Mouse (Mus musculus) layer of hippocampus, postnatal 14 days (tissue): Measurements from ENCODE around the gene Hddc3. TPM values are rescaled to one million over a fixed set of nuclear protein-coding genes. Genes with fewer than 3 reads are reported as not detected.

Experiments used
- DNase-seq, 2 experiments: peaks; one replicate each; pipeline ENCODE4 v3.0.0; 2021 to 2022; ENCODE audit warnings: low spot score in 2 of 2, mixed read lengths in 1 of 2
- total RNA-seq, 2 experiments: library from RNA; stranded (reverse); gene quantifications; 2 replicates each; pipeline ENCODE4 v1.2.3; 2021

The Hddc3 gene
- total RNA-seq, 2 experiments from 2014 or later, result 45.8 to 46.3 TPM

DNA sequence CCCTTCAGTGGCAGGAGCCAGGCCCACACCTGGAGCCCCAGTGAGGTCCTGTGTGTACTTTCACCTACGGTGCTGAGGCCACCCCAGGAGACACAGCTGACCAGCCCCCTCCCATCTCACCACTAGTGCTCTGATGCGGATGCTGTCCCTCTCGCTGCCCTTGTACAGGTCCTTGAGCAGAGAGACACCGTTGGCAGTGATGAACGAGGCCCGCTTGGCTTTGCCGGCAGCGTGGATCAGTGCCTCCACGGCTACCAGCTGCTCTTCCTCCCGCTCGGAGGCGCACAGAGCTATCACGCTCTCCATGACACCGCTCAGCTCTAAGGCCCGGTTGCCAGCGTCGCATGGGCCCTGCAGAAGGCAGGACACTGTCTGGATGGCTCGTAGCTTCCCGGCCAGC lies 11.5 kb upstream of the Hddc3 start:
- DNase-seq, result no peak

- DNase-seq, result no peak
These were observed 8.1 kb upstream of the Hddc3 start for GRCm38 (mm10) chr7:80334848-80335247.

DNA sequence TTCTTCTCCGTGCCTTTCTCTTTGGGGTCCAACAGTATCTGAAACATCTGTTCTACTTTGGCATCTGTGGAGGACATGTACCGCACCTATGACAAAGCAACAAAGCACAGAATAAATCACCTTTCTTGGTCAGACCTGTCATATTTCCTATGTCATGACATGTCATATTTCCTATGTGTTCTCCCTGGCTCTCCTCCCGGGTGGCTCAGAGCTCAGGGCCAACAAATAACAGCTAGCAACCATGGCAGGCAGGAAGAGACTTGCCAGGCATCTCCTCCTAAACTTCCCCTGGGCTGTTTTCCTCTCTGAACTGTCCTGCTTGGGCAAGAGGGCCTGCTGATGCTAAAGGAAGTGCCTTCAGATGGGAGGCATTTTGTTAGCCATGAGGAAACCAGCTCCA lies 6.0 kb upstream of the Hddc3 start:
- no peak for DNase-seq

DNA sequence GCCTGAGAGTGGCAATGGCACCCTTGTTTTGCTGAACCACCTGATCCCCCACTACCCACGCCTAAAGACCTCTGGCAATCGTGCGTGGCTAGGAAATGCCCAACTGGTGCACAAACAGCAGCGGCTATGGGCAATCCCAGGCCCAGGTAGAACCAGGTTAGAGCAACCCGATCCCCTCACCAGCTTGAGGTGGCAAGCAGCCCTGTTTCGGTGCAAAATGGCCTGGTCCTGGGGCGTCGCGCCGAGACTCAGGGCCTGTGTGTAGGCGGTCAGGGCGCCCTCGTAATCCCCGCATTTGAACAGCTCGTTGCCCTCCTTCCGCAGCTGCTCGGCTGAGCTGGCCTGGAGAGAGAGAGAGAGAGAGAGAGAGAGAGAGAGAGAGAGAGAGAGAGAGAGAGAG lies 3.5 kb upstream of the Hddc3 start:
- no peak for DNase-seq

DNA sequence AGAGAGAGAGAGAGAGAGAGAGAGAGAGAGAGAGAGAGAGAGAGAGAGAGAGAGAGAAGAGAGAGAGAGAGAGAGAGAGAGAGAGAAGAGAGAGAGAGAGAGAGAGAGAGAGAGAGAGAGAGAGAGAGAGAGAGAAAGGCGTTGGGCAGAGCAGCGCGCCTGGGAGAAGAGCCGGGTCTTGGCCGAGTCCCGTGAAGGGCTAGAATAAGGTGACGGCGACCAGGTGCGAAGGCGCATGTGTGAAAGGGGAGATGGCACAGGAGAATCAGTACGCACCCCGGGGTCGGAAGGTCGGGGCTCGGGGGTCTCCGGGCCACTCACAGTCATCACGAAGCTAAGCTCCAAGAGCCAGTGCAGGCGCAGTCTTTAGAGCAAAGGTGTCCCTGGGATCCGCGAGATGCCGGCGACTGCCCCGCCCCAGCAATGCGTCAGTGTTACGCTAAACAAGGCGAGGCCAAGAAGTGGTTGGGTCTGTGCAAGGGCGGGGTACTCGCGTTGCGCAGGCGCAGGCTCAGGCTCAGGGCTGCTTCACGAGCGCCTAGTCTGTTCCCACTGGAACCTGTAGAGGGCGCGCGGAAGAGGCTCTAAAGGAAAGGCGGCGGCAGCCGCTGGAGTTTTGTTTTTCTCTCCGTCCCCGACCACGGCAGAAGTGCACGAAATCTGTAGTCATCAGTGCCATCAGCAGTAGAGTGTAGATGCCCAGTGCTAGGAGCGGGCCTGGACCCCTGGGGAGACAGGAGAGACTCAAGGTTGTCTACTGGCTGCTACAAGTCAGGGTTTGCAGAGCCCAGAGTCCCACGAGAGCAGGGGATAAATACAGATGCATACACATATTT lies 2.9 kb upstream of the Hddc3 start:
- DNase-seq, result peak; percentile 97 to 99

DNA sequence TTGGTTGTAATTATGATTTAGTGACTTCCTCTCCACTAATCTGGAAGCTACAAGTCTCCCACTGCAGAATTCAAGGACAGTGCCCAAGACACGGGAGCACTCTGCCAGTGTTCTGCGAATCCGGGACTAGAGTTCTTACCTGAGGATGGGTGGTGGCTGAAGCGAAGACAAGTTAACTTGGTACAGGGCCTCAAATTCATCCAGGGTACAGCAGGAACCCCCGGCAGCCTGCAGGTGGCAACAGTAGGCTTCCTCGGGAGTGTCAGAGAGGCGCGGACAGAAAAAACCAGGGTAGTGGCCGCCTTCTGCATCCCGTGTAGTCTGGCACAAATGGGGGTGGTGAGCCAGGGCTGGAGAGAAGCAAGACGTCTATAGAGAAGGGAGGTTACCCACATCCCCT lies 2.1 kb upstream of the Hddc3 start, which contains the start of gene Unc45a:
TSS of gene Unc45a (minus strand) at position 213 of the 400 bp plus-strand sequence.
- DNase-seq, result peak; percentile 34 to 67

- DNase-seq, result no peak
These were observed 1.1 kb upstream of the Hddc3 start for GRCm38 (mm10) chr7:80341793-80342192.

GRCm38 (mm10) chr7:80343270-80344018 lies 540 bp downstream of the Hddc3 start:
- no peak for DNase-seq

DNA sequence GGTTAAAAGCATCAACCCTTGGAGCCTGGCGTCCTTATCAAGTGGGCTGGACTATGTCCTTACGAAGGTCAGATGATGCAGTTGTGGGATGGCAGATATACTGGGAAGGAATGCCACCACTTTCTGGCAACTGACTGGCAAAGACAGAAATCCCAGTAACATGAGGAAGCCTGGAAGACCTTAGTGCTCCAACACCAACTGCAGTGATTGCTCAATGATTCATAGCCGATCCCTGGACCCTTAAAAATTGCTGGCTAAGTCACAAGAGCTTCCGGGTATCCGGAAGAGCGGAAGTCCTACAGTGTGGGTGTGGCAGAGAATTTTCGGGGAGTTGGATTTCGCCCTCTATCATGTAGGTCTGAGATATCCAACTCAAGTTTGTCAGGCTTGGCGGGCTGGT lies 3.3 kb downstream of the Hddc3 start:
- no peak for DNase-seq

DNA sequence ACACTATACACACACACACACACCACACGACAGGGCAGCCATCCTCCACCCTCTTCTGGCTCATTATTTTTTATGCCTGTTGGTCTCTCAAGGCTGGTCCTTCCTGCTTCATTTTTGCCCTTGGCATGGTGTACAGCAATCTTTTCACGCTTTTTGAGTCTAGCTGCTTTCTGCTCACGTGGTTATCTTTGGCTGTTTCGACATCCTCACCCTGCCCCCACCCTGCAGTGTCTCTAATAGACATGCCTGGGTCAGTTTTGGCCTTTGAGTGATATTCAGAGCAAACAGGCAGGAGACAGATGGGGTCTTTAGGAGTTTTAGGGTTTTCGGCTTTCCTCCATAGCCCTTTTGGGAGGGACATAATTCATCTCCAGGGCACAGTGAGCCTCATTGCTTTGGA lies 3.9 kb downstream of the Hddc3 start:
- no peak for DNase-seq

GRCm38 (mm10) chr7:80347670-80348586 lies 5.0 kb downstream of the Hddc3 start:
- DNase-seq, result no peak

DNA sequence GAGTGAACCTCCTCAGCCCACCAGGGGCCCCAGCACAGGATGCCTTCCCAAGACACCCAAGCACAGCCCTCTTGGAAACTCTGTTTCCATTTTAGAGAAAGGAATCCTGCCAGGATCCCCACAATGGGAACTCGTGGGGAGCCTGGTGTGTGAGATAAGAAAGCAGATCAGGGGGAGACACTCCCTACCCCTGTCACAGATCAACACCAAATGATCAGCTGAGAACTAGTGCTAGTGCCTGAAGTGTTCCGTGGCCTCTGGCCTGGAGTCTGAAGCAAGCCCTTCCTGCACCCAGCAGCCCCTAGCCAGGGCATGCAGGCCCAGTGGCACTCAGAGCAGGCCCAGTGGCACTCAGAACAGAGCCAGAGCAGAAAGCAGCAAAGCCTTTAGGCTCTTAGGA lies 7.9 kb downstream of the Hddc3 start:
- no peak for DNase-seq

- no peak for DNase-seq
These were observed 10.0 kb downstream of the Hddc3 start for GRCm38 (mm10) chr7:80352920-80353319.

- no peak for DNase-seq
These were observed 13.4 kb downstream of the Hddc3 start for GRCm38 (mm10) chr7:80356351-80356750.

DNA sequence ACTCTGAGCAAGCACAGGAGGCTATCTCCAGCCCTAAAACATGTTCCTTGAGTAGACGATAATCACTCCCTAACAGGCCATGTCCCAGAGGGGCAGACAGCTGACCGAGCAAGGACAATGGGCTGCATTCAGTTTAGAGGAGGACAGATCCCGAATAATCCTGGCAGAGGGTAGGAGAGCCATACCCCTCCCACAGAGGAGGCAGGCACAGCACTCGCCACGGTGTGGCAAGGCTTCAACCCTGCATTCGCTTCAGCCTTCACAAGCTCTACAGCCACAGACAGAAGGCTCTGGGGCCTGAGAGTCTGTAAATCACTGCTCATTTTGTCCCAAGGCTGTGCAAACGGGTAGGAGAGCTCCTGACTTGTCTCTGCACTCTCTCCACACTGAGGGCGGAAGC lies 14.3 kb downstream of the Hddc3 start:
- peak in 1 of 2 experiments; percentile 56 for DNase-seq

- no peak for DNase-seq
These were observed 15.1 kb downstream of the Hddc3 start for GRCm38 (mm10) chr7:80358039-80358438.

GRCm38 (mm10) chr7:80360435-80360834 lies 17.5 kb downstream of the Hddc3 start:
- no peak for DNase-seq

DNA sequence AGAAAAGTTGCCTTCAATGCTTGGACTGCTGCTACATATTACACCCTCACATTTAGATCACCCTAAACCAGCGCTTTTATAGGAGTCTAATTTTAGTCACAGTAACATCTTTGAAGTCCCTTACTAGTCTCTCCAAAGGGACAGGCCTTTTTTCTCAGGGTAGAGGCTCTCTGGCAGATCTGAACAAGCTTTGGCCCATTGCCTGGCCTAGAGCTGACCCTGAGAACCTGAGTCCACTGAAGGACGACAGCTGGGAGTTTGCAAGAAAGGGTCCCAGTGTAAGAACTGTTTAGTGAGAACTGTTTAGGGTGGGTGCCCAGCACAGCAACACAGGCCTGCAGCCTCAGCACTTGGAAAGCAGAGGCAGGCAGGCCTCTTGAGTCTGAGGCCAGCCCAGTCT lies 22.9 kb downstream of the Hddc3 start:
- no peak for DNase-seq

- DNase-seq, result no peak
These were observed 24.3 kb downstream of the Hddc3 start for GRCm38 (mm10) chr7:80367232-80367631.

DNA sequence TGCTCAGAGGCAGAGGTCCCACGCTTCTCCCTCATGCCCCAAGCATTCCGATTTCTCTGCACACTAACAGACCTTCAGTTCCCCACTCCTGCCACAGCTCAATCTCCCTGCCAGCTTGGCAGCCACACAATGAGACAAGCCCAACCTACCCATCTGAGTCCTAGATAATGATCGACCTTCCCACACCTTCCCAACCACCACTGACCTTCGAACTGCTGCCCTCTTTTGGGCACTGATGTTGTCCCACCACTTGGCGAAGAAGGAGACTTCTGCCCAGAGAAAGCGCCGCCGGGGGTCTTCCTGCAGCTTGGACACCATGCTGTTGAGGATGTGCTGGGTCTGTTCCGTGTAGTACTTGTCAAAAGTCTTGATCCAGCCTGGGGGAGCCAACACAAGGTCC lies 25.1 kb downstream of the Hddc3 start:
- no peak for DNase-seq
